Mouse (Mus musculus): ENCODE data around the gene Zfp423.

DNA sequence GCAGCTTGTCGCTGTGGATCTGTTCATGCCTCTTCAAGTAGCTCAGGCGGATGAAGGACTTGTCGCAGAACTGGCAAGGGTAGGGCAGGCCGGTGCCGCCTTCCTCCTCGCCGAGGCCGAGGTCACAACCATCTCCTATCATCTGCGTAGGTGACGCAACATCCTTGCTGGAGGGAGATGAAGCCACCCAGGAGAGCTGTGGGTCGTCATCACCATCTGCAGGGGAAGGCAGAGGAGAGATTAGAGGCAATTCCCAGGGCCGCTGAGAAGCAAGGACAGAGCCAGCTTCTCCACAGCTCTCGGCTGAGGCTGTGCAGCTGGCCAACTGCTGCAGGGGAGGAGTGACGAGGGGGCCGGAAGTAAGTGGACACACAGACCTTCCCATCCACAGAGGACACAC is 176.2 kb downstream of the Zfp423 start:
- TF ChIP-seq CTCF (conservative IDR thresholded peaks at IDR 0.05; ENCODE audit: low read length) (no peak), NANOG (IDR thresholded peaks at IDR 0.05; ENCODE audit: borderline replicate concordance, low read length) (no peak)
